Mouse (Mus musculus): ENCODE measurements around the gene Olfr470. TPM values are rescaled to one million over a fixed set of nuclear protein-coding genes. Genes with fewer than 3 reads are reported as not detected.

Gene Olfr470
- polyA plus RNA-seq, 1 experiment, result not detected

DNA sequence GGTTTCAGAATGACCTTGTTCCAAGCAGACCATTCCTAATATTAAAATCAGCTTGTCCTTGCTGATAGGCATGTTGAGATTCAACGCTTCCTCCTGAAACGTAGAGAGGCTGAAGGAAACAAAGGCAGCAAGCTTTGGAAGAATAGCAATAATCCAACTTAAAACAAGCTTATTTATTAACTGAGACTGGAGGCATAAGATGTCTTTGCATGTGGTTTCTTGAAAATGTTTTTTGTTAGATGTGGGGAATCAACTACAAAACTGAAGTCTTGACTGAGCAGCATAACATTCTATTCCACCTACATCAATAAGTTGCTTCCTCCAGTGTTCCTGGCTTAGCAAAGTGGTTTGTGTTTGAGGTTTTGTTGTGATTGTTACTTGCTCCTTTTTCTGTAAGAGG is 46.2 kb downstream of the Olfr470 start, which contains the start of gene Ovch2:
TSS of gene Ovch2 (minus strand) at position 101 of the 400 bp plus-strand sequence.
- Histone ChIP-seq H3K79me2 (ENCODE audit: control insufficient read depth, insufficient read depth) (no peaks in the 10 kb centered on the region), H3ac (ENCODE audit: control insufficient read depth, insufficient read length, low read depth) (no peak within 1 kb of the TSS), H3K4me3 (ENCODE audit: insufficient read depth, poor library complexity, severe bottlenecking) (no peak within 1 kb of the TSS), H3K79me3 (ENCODE audit: low read depth) (no peaks in the 10 kb centered on the region), H3K27me3 (ENCODE audit: control insufficient read depth, insufficient read depth, insufficient read length) (no peaks in the 10 kb centered on the region), H3K36me3 (ENCODE audit: control insufficient read depth, insufficient read depth) (no peaks in the 10 kb centered on the region)
- TF ChIP-seq MYOG (IDR thresholded peaks at IDR 0.05; ENCODE audit: control insufficient read depth, extremely low read depth, insufficient read length) (no peak), MYOD1 (IDR thresholded peaks at IDR 0.05; ENCODE audit: control insufficient read depth, insufficient read length, low read depth) (no peak), CTCF (IDR thresholded peaks at IDR 0.05; ENCODE audit: control insufficient read depth, insufficient read depth, insufficient read length) (no peak), FOSL1 (IDR thresholded peaks at IDR 0.05; ENCODE audit: insufficient read depth, low read length, poor library complexity, severe bottlenecking) (no peak), MAX (IDR thresholded peaks at IDR 0.05) (no peak), CEBPB (IDR thresholded peaks at IDR 0.05; ENCODE audit: low read depth) (no peak)

DNA sequence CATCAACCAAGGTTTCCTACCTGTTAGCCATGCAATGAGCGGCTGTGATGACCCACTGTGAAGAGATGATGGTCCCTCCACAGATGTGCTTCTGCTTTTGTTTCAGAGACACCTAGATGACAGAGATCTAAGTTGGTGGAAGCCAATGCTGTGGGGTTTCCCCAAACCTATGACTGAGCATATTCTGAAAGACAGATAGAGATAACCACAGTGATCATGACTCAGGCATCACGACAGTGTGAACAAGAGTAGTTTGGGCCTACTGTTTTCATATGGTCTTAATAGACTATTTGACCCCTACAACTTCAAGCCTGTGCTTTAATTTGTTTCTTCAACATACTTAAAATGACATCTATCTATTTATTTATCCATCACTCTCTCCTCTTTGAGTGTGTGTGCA is 50.8 kb downstream of the Olfr470 start:
- H3K79me2 ChIP-seq (ENCODE audit: control insufficient read depth, insufficient read depth), result no peaks in the 10 kb centered on the region
- H3K36me3 ChIP-seq (ENCODE audit: control insufficient read depth, insufficient read depth), result no peaks in the 10 kb centered on the region
- H3K4me3 ChIP-seq (ENCODE audit: insufficient read depth, poor library complexity, severe bottlenecking), result no peak overlapping the region
- TF ChIP-seq CEBPB (IDR thresholded peaks at IDR 0.05; ENCODE audit: low read depth) (no peak), USF1 (IDR thresholded peaks at IDR 0.05; ENCODE audit: low read depth) (no peak), MYOG (IDR thresholded peaks at IDR 0.05; ENCODE audit: control insufficient read depth, extremely low read depth, insufficient read length) (no peak), MAX (IDR thresholded peaks at IDR 0.05) (no peak), FOSL1 (IDR thresholded peaks at IDR 0.05; ENCODE audit: insufficient read depth, low read length, poor library complexity, severe bottlenecking) (no peak), CTCF (IDR thresholded peaks at IDR 0.05; ENCODE audit: control insufficient read depth, insufficient read depth, insufficient read length) (no peak), MYOD1 (IDR thresholded peaks at IDR 0.05; ENCODE audit: control insufficient read depth, insufficient read length, low read depth) (no peak)
- no peak overlapping the region for H3ac ChIP-seq (ENCODE audit: control insufficient read depth, insufficient read length, low read depth)
- no peaks in the 10 kb centered on the region for H3K79me3 ChIP-seq (ENCODE audit: low read depth)
- no peaks in the 10 kb centered on the region for H3K27me3 ChIP-seq (ENCODE audit: control insufficient read depth, insufficient read depth, insufficient read length)

Other genes starting within 250 kb of the Olfr470 start
- not detected for gene 5330417H12Rik, start 222.3 kb downstream of the Olfr470 start, polyA plus RNA-seq (2012; fragmentation: generic; extraction: Trizol)
- not detected for gene Cyb5r2, start 89.5 kb downstream of the Olfr470 start, polyA plus RNA-seq (2012; fragmentation: generic; extraction: Trizol)
- not detected for gene Ovch2, start 46.3 kb downstream of the Olfr470 start, polyA plus RNA-seq (2012; fragmentation: generic; extraction: Trizol)
- not detected for gene Olfr467, start 35.2 kb downstream of the Olfr470 start, polyA plus RNA-seq (2012; fragmentation: generic; extraction: Trizol)
- gene Olfr469, start 21.9 kb downstream of the Olfr470 start, polyA plus RNA-seq (2012; fragmentation: generic; extraction: Trizol), result not detected
- not detected for gene Olfr472, start 50.4 kb upstream of the Olfr470 start, polyA plus RNA-seq (2012; fragmentation: generic; extraction: Trizol)
- not detected for gene Olfr473, start 83.0 kb upstream of the Olfr470 start, polyA plus RNA-seq (2012; fragmentation: generic; extraction: Trizol)
- gene Olfr474, start 107.2 kb upstream of the Olfr470 start, polyA plus RNA-seq (2012; fragmentation: generic; extraction: Trizol), result not detected
- gene Olfr476, start 117.3 kb upstream of the Olfr470 start, polyA plus RNA-seq (2012; fragmentation: generic; extraction: Trizol), result not detected
- gene Olfr477, start 139.2 kb upstream of the Olfr470 start, polyA plus RNA-seq (2012; fragmentation: generic; extraction: Trizol), result not detected
- gene Olfr478, start 186.5 kb upstream of the Olfr470 start, polyA plus RNA-seq (2012; fragmentation: generic; extraction: Trizol), result not detected
- not detected for gene Olfr479, start 203.2 kb upstream of the Olfr470 start, polyA plus RNA-seq (2012; fragmentation: generic; extraction: Trizol)
- gene Olfr480, start 219.9 kb upstream of the Olfr470 start, polyA plus RNA-seq (2012; fragmentation: generic; extraction: Trizol), result not detected
- not detected for gene Olfr481, start 232.4 kb upstream of the Olfr470 start, polyA plus RNA-seq (2012; fragmentation: generic; extraction: Trizol)

Measured in C2C12 (cell line).